Mouse (Mus musculus): ENCODE data around the gene Prkn. TPM values are rescaled to one million over a fixed set of nuclear protein-coding genes. Genes with fewer than 3 reads are reported as not detected.

Gene Prkn
- polyA plus RNA-seq, 1 experiment from 2014 or later: 3.5 TPM

- Histone ChIP-seq H3K27me3 (ENCODE audit: control insufficient read depth, insufficient read depth, low read length) (no peaks in the 10 kb centered on the region), H3K9me3 (ENCODE audit: control insufficient read depth, low read length) (no peaks in the 10 kb centered on the region), H3K4me3 (ENCODE audit: control insufficient read depth in 1 of 2, insufficient read depth in 1 of 2, low read depth in 1 of 2, low read length in 2 of 2) (no peak overlapping the region), H3K36me3 (ENCODE audit: control insufficient read depth, insufficient read depth, low read length) (no peaks in the 10 kb centered on the region), H3K4me2 (ENCODE audit: low read length) (no peak overlapping the region), H3K9ac (ENCODE audit: low read length) (no peak overlapping the region), H3K27ac (replicated peaks in 1 of 2; ENCODE audit: control insufficient read depth in 1 of 2, insufficient read depth in 1 of 2, low read depth in 2 of 2, low read length in 2 of 2) (no peak overlapping the region), H3K4me1 (ENCODE audit: control insufficient read depth in 2 of 2, insufficient read depth in 2 of 2, low read length in 2 of 2) (no peaks in the 10 kb centered on the region)
- ATAC-seq (ENCODE audit: insufficient number of reproducible peaks, insufficient read depth, low FRiP score, low read depth): no peak
Observed at GRCm38 (mm10) chr17:11271876-11272275, 431.7 kb downstream of the Prkn start.

DNA sequence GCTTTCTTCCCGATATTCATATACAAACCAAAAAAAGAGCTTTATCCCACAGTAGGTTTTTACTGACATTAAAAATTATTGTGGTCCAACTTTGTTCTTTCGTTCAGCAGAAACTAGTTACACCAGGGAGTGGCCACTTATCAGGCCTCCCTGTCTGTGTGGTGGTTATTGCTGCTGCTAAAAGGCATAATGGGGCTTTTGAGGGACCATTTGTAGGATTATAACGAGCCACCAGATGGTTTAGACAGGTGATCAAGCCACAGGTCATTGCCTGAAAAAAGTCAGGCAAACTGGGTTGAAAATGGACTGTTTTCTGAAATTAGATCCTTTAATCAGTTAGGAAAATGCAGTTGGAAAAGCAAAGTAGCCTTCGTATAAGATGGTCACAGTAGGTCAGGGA is 444.1 kb downstream of the Prkn start:
- H3K36me3 ChIP-seq (ENCODE audit: control insufficient read depth, insufficient read depth, low read length): no peaks in the 10 kb centered on the region
- no peak overlapping the region for H3K4me2 ChIP-seq (ENCODE audit: low read length)
- no peaks in the 10 kb centered on the region for H3K27me3 ChIP-seq (ENCODE audit: control insufficient read depth, insufficient read depth, low read length)
- no peaks in the 10 kb centered on the region for H3K9me3 ChIP-seq (ENCODE audit: control insufficient read depth, low read length)
- no peak overlapping the region for H3K9ac ChIP-seq (ENCODE audit: low read length)
- no peak overlapping the region for H3K27ac ChIP-seq (replicated peaks in 1 of 2; ENCODE audit: control insufficient read depth in 1 of 2, insufficient read depth in 1 of 2, low read depth in 2 of 2, low read length in 2 of 2)
- no peak for ATAC-seq (ENCODE audit: insufficient number of reproducible peaks, insufficient read depth, low FRiP score, low read depth)
- H3K4me1 ChIP-seq (ENCODE audit: control insufficient read depth in 2 of 2, insufficient read depth in 2 of 2, low read length in 2 of 2): peaks cover 4 to 5% of the 10 kb centered on the region in 2 experiments; a peak in 2 of 4 replicates
- H3K4me3 ChIP-seq (ENCODE audit: control insufficient read depth in 1 of 2, insufficient read depth in 1 of 2, low read depth in 1 of 2, low read length in 2 of 2): no peak overlapping the region
- 76% methylated on average over 4 of the region's 4 CpGs for WGBS

- Histone ChIP-seq H3K27ac (replicated peaks in 1 of 2; ENCODE audit: control insufficient read depth in 1 of 2, insufficient read depth in 1 of 2, low read depth in 2 of 2, low read length in 2 of 2) (no peak overlapping the region), H3K27me3 (ENCODE audit: control insufficient read depth, insufficient read depth, low read length) (no peaks in the 10 kb centered on the region), H3K36me3 (ENCODE audit: control insufficient read depth, insufficient read depth, low read length) (no peaks in the 10 kb centered on the region), H3K4me2 (ENCODE audit: low read length) (no peak overlapping the region), H3K9me3 (ENCODE audit: control insufficient read depth, low read length) (no peaks in the 10 kb centered on the region), H3K4me1 (ENCODE audit: control insufficient read depth in 2 of 2, insufficient read depth in 2 of 2, low read length in 2 of 2) (no peaks in the 10 kb centered on the region), H3K9ac (ENCODE audit: low read length) (no peak overlapping the region), H3K4me3 (ENCODE audit: control insufficient read depth in 1 of 2, insufficient read depth in 1 of 2, low read depth in 1 of 2, low read length in 2 of 2) (no peak overlapping the region)
- ATAC-seq (ENCODE audit: insufficient number of reproducible peaks, insufficient read depth, low FRiP score, low read depth): no peak
- WGBS: 70% methylated on average over 3 of the region's 3 CpGs
Observed at GRCm38 (mm10) chr17:11290183-11290582, 450.0 kb downstream of the Prkn start.

DNA sequence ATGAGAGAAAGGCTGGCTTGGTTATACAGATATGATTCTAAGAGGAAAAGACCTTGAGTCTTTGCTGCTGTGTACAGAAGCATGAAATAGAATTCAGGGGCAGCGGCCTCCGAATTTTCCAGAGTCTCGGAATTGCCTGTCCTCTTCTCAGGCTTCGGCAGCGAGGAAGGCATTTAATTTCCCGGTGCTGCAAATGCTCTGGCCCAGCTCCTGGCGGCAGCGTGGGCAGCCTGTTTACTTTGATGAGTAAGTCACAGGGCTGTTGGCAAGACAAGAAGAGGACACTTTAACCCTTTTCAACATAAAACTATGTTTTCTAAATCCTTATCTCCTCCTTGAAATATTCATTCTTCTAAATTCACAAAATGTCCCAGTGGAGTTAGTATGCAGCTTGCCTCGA is 462.9 kb downstream of the Prkn start:
- no peak overlapping the region for H3K4me3 ChIP-seq (ENCODE audit: control insufficient read depth in 1 of 2, insufficient read depth in 1 of 2, low read depth in 1 of 2, low read length in 2 of 2)
- no peak overlapping the region for H3K9ac ChIP-seq (ENCODE audit: low read length)
- H3K36me3 ChIP-seq (ENCODE audit: control insufficient read depth, insufficient read depth, low read length): no peaks in the 10 kb centered on the region
- no peak overlapping the region for H3K4me2 ChIP-seq (ENCODE audit: low read length)
- 78% methylated on average over 9 of the region's 9 CpGs for WGBS
- 0 out of 2 replicates have a peak, but pooled peaks cover 3% of the 10 kb centered on the region for H3K9me3 ChIP-seq (ENCODE audit: control insufficient read depth, low read length)
- ATAC-seq (ENCODE audit: insufficient number of reproducible peaks, insufficient read depth, low FRiP score, low read depth): no peak
- no peaks in the 10 kb centered on the region for H3K4me1 ChIP-seq (ENCODE audit: control insufficient read depth in 2 of 2, insufficient read depth in 2 of 2, low read length in 2 of 2)
- no peaks in the 10 kb centered on the region for H3K27me3 ChIP-seq (ENCODE audit: control insufficient read depth, insufficient read depth, low read length)
- no peak overlapping the region for H3K27ac ChIP-seq (replicated peaks in 1 of 2; ENCODE audit: control insufficient read depth in 1 of 2, insufficient read depth in 1 of 2, low read depth in 2 of 2, low read length in 2 of 2)

DNA sequence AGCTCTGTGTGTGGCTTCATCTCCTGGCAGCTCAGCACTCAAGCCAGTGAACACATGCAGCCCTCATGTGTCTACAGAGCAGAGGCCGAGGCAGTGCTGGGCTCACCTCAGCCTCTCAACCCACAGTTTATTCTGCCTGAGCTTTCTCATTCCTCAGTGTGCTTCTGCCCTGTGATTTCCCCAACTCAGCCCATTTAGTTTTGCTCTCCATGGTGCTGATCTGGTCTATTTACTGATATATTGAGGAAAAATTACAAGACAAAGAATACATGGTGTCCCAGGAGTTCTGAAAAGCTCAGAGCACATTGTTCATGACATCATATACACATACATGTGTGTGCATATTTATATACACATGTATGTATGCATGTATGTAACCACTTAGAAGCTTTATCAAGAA is 469.7 kb downstream of the Prkn start:
- Histone ChIP-seq H3K9ac (ENCODE audit: low read length) (no peak overlapping the region), H3K4me3 (ENCODE audit: control insufficient read depth in 1 of 2, insufficient read depth in 1 of 2, low read depth in 1 of 2, low read length in 2 of 2) (no peak overlapping the region), H3K27me3 (ENCODE audit: control insufficient read depth, insufficient read depth, low read length) (no peaks in the 10 kb centered on the region), H3K4me1 (ENCODE audit: control insufficient read depth in 2 of 2, insufficient read depth in 2 of 2, low read length in 2 of 2) (no peaks in the 10 kb centered on the region), H3K9me3 (ENCODE audit: control insufficient read depth, low read length) (no peaks in the 10 kb centered on the region), H3K36me3 (ENCODE audit: control insufficient read depth, insufficient read depth, low read length) (no peaks in the 10 kb centered on the region), H3K27ac (replicated peaks in 1 of 2; ENCODE audit: control insufficient read depth in 1 of 2, insufficient read depth in 1 of 2, low read depth in 2 of 2, low read length in 2 of 2) (no peak overlapping the region), H3K4me2 (ENCODE audit: low read length) (no peak overlapping the region)
- no peak for ATAC-seq (ENCODE audit: insufficient number of reproducible peaks, insufficient read depth, low FRiP score, low read depth)
- 20% methylated on average over 1 of the region's 1 CpGs for WGBS

DNA sequence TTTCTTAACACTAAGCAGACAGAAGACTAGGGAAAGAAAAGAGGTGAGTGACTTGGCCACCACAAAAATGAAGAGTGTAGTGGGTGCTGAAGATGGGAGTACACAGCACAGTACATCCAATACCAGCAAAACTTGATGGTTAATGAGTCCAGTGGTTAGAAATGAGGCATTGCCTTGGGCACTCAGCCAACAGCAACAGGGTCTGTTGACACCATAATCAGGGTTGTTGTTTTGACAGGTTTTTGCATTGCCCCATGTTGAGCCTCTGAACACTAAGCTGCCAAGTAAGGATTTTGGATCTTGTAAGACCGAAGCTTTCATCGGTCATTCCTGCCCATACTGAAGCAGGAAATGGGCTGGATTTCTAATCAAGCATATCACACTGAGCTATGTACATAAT is 474.0 kb downstream of the Prkn start:
- Histone ChIP-seq H3K27ac (replicated peaks in 1 of 2; ENCODE audit: control insufficient read depth in 1 of 2, insufficient read depth in 1 of 2, low read depth in 2 of 2, low read length in 2 of 2) (no peak overlapping the region), H3K4me3 (ENCODE audit: control insufficient read depth in 1 of 2, insufficient read depth in 1 of 2, low read depth in 1 of 2, low read length in 2 of 2) (no peak overlapping the region), H3K36me3 (ENCODE audit: control insufficient read depth, insufficient read depth, low read length) (no peaks in the 10 kb centered on the region), H3K4me1 (ENCODE audit: control insufficient read depth in 2 of 2, insufficient read depth in 2 of 2, low read length in 2 of 2) (no peaks in the 10 kb centered on the region), H3K27me3 (ENCODE audit: control insufficient read depth, insufficient read depth, low read length) (no peaks in the 10 kb centered on the region), H3K4me2 (ENCODE audit: low read length) (no peak overlapping the region), H3K9ac (ENCODE audit: low read length) (no peak overlapping the region), H3K9me3 (ENCODE audit: control insufficient read depth, low read length) (no peaks in the 10 kb centered on the region)
- ATAC-seq (ENCODE audit: insufficient number of reproducible peaks, insufficient read depth, low FRiP score, low read depth): no peak
- WGBS: 63% methylated on average over 2 of the region's 2 CpGs

DNA sequence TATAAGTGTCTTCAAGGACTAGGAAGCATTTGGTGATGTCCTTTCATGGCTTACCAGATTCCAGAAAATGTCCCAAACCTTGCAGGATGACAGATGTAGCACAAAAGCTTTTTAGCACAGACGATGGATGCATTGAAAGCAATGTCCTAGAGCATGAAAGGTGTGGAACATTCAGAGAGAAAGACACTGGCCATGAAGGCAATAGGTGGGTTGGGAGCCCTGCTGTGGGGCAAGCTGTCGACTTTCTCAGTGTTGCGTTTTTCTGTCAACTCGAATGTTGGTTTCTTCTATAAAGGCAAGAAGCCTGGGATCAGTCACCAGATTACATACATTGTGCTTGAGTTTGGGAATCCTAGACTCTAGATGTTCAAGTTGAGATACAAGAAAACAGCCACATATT is 475.5 kb downstream of the Prkn start:
- H3K27ac ChIP-seq (replicated peaks in 1 of 2; ENCODE audit: control insufficient read depth in 1 of 2, insufficient read depth in 1 of 2, low read depth in 2 of 2, low read length in 2 of 2): no peak overlapping the region
- no peaks in the 10 kb centered on the region for H3K9me3 ChIP-seq (ENCODE audit: control insufficient read depth, low read length)
- no peaks in the 10 kb centered on the region for H3K4me1 ChIP-seq (ENCODE audit: control insufficient read depth in 2 of 2, insufficient read depth in 2 of 2, low read length in 2 of 2)
- H3K27me3 ChIP-seq (ENCODE audit: control insufficient read depth, insufficient read depth, low read length): no peaks in the 10 kb centered on the region
- H3K9ac ChIP-seq (ENCODE audit: low read length): no peak overlapping the region
- ATAC-seq (ENCODE audit: insufficient number of reproducible peaks, insufficient read depth, low FRiP score, low read depth): no peak
- 80% methylated on average over 4 of the region's 4 CpGs for WGBS
- no peak overlapping the region for H3K4me3 ChIP-seq (ENCODE audit: control insufficient read depth in 1 of 2, insufficient read depth in 1 of 2, low read depth in 1 of 2, low read length in 2 of 2)
- H3K4me2 ChIP-seq (ENCODE audit: low read length): no peak overlapping the region
- H3K36me3 ChIP-seq (ENCODE audit: control insufficient read depth, insufficient read depth, low read length): no peaks in the 10 kb centered on the region

GRCm38 (mm10) chr17:11318946-11319345 is 478.8 kb downstream of the Prkn start:
- H3K36me3 ChIP-seq (ENCODE audit: control insufficient read depth, insufficient read depth, low read length): no peaks in the 10 kb centered on the region
- H3K4me3 ChIP-seq (ENCODE audit: control insufficient read depth in 1 of 2, insufficient read depth in 1 of 2, low read depth in 1 of 2, low read length in 2 of 2): no peak overlapping the region
- no peak for ATAC-seq (ENCODE audit: insufficient number of reproducible peaks, insufficient read depth, low FRiP score, low read depth)
- no peaks in the 10 kb centered on the region for H3K9me3 ChIP-seq (ENCODE audit: control insufficient read depth, low read length)
- H3K9ac ChIP-seq (ENCODE audit: low read length): no peak overlapping the region
- H3K27me3 ChIP-seq (ENCODE audit: control insufficient read depth, insufficient read depth, low read length): no peaks in the 10 kb centered on the region
- WGBS: 82% methylated on average over 7 of the region's 7 CpGs
- no peaks in the 10 kb centered on the region for H3K4me1 ChIP-seq (ENCODE audit: control insufficient read depth in 2 of 2, insufficient read depth in 2 of 2, low read length in 2 of 2)
- H3K4me2 ChIP-seq (ENCODE audit: low read length): no peak overlapping the region
- no peak overlapping the region for H3K27ac ChIP-seq (replicated peaks in 1 of 2; ENCODE audit: control insufficient read depth in 1 of 2, insufficient read depth in 1 of 2, low read depth in 2 of 2, low read length in 2 of 2)
